Comparison of ENCODE assay signal across 8 mouse cellular contexts in the genomic region with DNA sequence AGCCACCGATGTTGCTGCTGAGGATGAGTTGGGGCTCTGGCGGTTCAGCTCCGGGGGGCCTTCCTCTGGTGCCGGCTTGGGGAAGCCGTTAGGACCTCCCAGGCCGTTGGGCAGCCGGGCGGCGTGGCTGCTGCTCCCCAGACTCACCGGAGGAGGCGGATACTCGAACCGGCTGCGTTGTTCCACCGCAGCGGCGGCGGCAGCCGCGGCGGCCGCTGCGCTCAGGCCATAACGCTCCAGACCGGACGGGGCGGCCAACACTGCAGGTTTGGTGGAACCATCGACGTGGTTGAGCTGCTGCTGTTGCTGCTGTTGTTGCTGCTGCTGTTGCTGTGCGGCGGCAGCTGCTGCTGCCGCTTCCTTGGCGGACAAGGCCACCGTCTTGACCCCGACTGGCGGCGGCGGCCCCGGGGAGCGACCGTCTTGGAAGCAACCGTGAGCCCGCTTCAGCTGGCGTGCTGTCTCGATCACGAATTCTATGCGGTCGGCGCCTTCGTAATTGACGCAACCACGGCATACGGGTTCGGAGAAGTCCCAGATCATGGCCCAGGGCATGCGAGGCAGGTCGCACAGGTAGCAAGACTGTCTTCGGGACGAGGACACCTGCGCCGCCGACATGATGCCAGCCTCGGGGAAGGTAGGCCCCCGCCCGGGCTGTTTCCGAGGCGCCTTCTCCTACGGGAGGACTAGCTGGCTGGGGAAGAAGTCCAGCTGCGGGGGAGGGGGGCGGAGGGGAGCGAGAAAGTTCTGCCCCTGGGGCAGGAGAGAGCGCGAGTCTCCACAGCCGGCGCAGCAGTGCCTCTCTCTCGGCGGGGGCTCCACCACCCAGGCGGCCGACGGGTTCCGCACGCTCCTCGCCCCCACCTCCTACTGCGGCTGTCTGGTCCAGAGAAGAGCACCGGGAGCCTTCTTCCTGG. TPM values are rescaled to one million over a fixed set of nuclear protein-coding genes. Genes with fewer than 3 reads are reported as not detected.
DNase-seq lines count a peak whose midpoint lies in the region; ATAC-seq and TF ChIP-seq lines count a peak whose summit lies in the region.

No protein-coding gene starts in this region.

- DNase-seq in embryo, embryonic 10 days (ENCODE audit: low spot score): peak; percentile 57
- DNase-seq in embryo, embryonic 10.5 days (ENCODE audit: low spot score): no peak
- peak; percentile 85 for DNase-seq in adrenal gland, adult 2 months
- DNase-seq in heart, postnatal 0 days (ENCODE audit: low spot score): peak; percentile 42
- peak; percentile 49 to 55 for DNase-seq in layer of hippocampus, adult 8-10 months (ENCODE audit: low spot score in 2 of 2)
- DNase-seq in midbrain, embryonic 11.5 days (ENCODE audit: low spot score, missing footprints): peak; percentile 94
- peak; percentile 75 for DNase-seq in stomach, postnatal 0 days (ENCODE audit: low spot score)

- WGBS in heart, postnatal 0 days: under 1% methylated on average over 77 of the region's 84 CpGs
- under 1% methylated on average over 80 of the region's 84 CpGs for WGBS in midbrain, embryonic 11.5 days
- under 1% methylated on average over 75 of the region's 84 CpGs for WGBS in stomach, postnatal 0 days

- H3K4me3 ChIP-seq in embryonic fibroblast, embryonic 13.5 days (ENCODE audit: insufficient read depth, low read length): peak overlapping the region; percentile 65
- H3K4me3 ChIP-seq in heart, postnatal 0 days (ENCODE audit: low read depth, low read length): peak overlapping the region; percentile 87
- H3K4me3 ChIP-seq in midbrain, embryonic 11.5 days (ENCODE audit: low read depth, low read length): peak overlapping the region; percentile 91
- peak overlapping the region; percentile 91 for H3K4me3 ChIP-seq in stomach, postnatal 0 days (ENCODE audit: low read depth, low read length)

- peak overlapping the region; percentile 98 for H3K9ac ChIP-seq in heart, postnatal 0 days (replicated peaks; ENCODE audit: low read depth, low read length)
- H3K9ac ChIP-seq in midbrain, embryonic 11.5 days (ENCODE audit: low read length): peak overlapping the region; percentile 98
- H3K9ac ChIP-seq in stomach, postnatal 0 days (ENCODE audit: low read length): peak overlapping the region; percentile 89

- TF ChIP-seq POLR2A in embryonic fibroblast, embryonic 13.5 days (IDR thresholded peaks at IDR 0.05; ENCODE audit: low read depth, low read length): peak; percentile 40; the same call in 1 of the 2 replicates

- H3K4me1 ChIP-seq in embryonic fibroblast, embryonic 13.5 days (ENCODE audit: control insufficient read depth, insufficient read depth, low read length): peaks cover 18% of the 10 kb centered on the region
- H3K4me1 ChIP-seq in heart, postnatal 0 days (ENCODE audit: control insufficient read depth, insufficient read depth): peaks cover 39% of the 10 kb centered on the region
- H3K4me1 ChIP-seq in midbrain, embryonic 11.5 days (ENCODE audit: control insufficient read depth, insufficient read depth, low read length): peaks cover 51% of the 10 kb centered on the region
- peaks cover 10% of the 10 kb centered on the region for H3K4me1 ChIP-seq in stomach, postnatal 0 days (replicated peaks; ENCODE audit: control insufficient read depth, insufficient read depth)

- ATAC-seq in heart, postnatal 0 days (ENCODE audit: insufficient read depth, low read depth): peak; percentile 5
- ATAC-seq in midbrain, embryonic 11.5 days (ENCODE audit: low FRiP score): peak; percentile 6
- peak; percentile 1; the same call in 1 of the 2 replicates for ATAC-seq in stomach, postnatal 0 days (ENCODE audit: low FRiP score, low TSS enrichment)

- no peaks in the 10 kb centered on the region for H3K9me3 ChIP-seq in heart, postnatal 0 days (replicated peaks; ENCODE audit: control insufficient read depth, low read length)
- H3K9me3 ChIP-seq in midbrain, embryonic 11.5 days (ENCODE audit: control insufficient read depth, low read length): no peaks in the 10 kb centered on the region
- no peaks in the 10 kb centered on the region for H3K9me3 ChIP-seq in stomach, postnatal 0 days (ENCODE audit: control insufficient read depth, low read length)

- H3K4me2 ChIP-seq in heart, postnatal 0 days (ENCODE audit: low read depth, low read length): peak overlapping the region; percentile 94
- peak overlapping the region; percentile 95 for H3K4me2 ChIP-seq in midbrain, embryonic 11.5 days
- H3K4me2 ChIP-seq in stomach, postnatal 0 days (replicated peaks; ENCODE audit: low read depth): peak overlapping the region; percentile 94

- no peak for TF ChIP-seq CTCF in embryonic fibroblast, embryonic 13.5 days (IDR thresholded peaks at IDR 0.05; ENCODE audit: borderline replicate concordance, insufficient read depth, low read length)
- no peak for TF ChIP-seq CTCF in heart, postnatal 0 days (IDR thresholded peaks at IDR 0.05; ENCODE audit: low read depth)
- peak; percentile 39; the same call in 1 of the 2 replicates for TF ChIP-seq CTCF in stomach, postnatal 0 days (IDR thresholded peaks at IDR 0.05; ENCODE audit: low read depth)

- 0 out of 2 replicates have a peak, but pooled peaks cover 4% of the 10 kb centered on the region for H3K36me3 ChIP-seq in heart, postnatal 0 days (replicated peaks; ENCODE audit: control insufficient read depth, insufficient read depth, low read length)
- H3K36me3 ChIP-seq in midbrain, embryonic 11.5 days (ENCODE audit: control insufficient read depth, insufficient read depth, low read length): no peaks in the 10 kb centered on the region
- peaks cover 4% of the 10 kb centered on the region; the same call in 1 of the 2 replicates for H3K36me3 ChIP-seq in stomach, postnatal 0 days (ENCODE audit: control insufficient read depth, insufficient read depth, low read length)

- H3K27me3 ChIP-seq in heart, postnatal 0 days (ENCODE audit: control insufficient read depth, insufficient read depth, low read length): 0 out of 2 replicates have a peak, but pooled peaks cover 3% of the 10 kb centered on the region
- H3K27me3 ChIP-seq in midbrain, embryonic 11.5 days (ENCODE audit: control insufficient read depth, insufficient read depth, low read length): no peaks in the 10 kb centered on the region
- no peaks in the 10 kb centered on the region for H3K27me3 ChIP-seq in stomach, postnatal 0 days (ENCODE audit: control insufficient read depth, insufficient read depth, low read length)

- no peak for TF ChIP-seq EP300 in heart, postnatal 0 days (IDR thresholded peaks at IDR 0.05; ENCODE audit: low read depth)
- TF ChIP-seq EP300 in stomach, postnatal 0 days (optimal IDR thresholded peaks at IDR 0.05): no peak

- H3K27ac ChIP-seq in embryonic fibroblast, embryonic 13.5 days (ENCODE audit: insufficient read depth, low read length): peak overlapping the region; percentile 97
- peak overlapping the region; percentile 100 for H3K27ac ChIP-seq in heart, postnatal 0 days (ENCODE audit: low read depth)
- peak overlapping the region; percentile 98 for H3K27ac ChIP-seq in midbrain, embryonic 11.5 days (ENCODE audit: low read depth, low read length)
- peak overlapping the region; percentile 100 for H3K27ac ChIP-seq in stomach, postnatal 0 days (replicated peaks)

RNA-seq across cellular contexts. Expression of gene Irf2bpl, which starts 1.1 kb away (rescaled TPM):
- 10 to 100 TPM; 51.1 to 79.5 TPM for total RNA-seq in adrenal gland, adult 2 months (2021)
- polyA plus RNA-seq in adrenal gland, adult 2 months (2012; rRNA removed): 121 and 122 TPM in 2 replicates
- 36.4 and 39.1 TPM in 2 replicates for polyA plus RNA-seq in embryonic fibroblast, embryonic 13.5 days (2011; ENCODE audit: insufficient read length, low read depth, missing spikeins)
- 74.0 and 88.5 TPM in 2 replicates for total RNA-seq in heart, postnatal 0 days (2014; rRNA removed; ENCODE audit: low replicate concordance)
- polyA plus RNA-seq in heart, postnatal 0 days (2015; fragmentation: Nextera tagmentation; extraction: Ambion mirVana): 26.4 and 30.0 TPM in 2 replicates
- 10 to 100 TPM; 61.7 to 72.0 (median 66.8) TPM for total RNA-seq in layer of hippocampus, adult 8-10 months (2022)
- polyA plus RNA-seq in midbrain, embryonic 11.5 days (2014; fragmentation: Nextera tagmentation; extraction: Ambion mirVana): 24.4 and 26.4 TPM in 2 replicates
- polyA plus RNA-seq in stomach, postnatal 0 days (2015; fragmentation: Nextera tagmentation; extraction: Ambion mirVana): 19.1 and 19.8 TPM in 2 replicates
